Mouse (Mus musculus): ENCODE results near the gene Efcab11.

The Efcab11 gene

GRCm38 (mm10) chr12:99756914-99757687, 127.1 kb downstream of the Efcab11 start:
- in situ Hi-C loops (cut with MboI, MseI), result no loop called here

- in situ Hi-C loops (cut with MboI, MseI), result no loop called here
Measured at GRCm38 (mm10) chr12:99756213-99756612, 128.0 kb downstream of the Efcab11 start.

- in situ Hi-C loops (cut with MboI, MseI), result no loop called here
Measured at GRCm38 (mm10) chr12:99752986-99753385, 131.3 kb downstream of the Efcab11 start.

- in situ Hi-C loops (cut with MboI, MseI), result no loop called here
Measured at GRCm38 (mm10) chr12:99749391-99749790, 134.8 kb downstream of the Efcab11 start.

GRCm38 (mm10) chr12:99741631-99742030, 142.6 kb downstream of the Efcab11 start:
- in situ Hi-C loops (cut with MboI, MseI), result no loop called here

GRCm38 (mm10) chr12:99739211-99739610, 145.0 kb downstream of the Efcab11 start:
- in situ Hi-C loops (cut with MboI, MseI), result no loop called here

- in situ Hi-C loops (cut with MboI, MseI), result no loop called here
Measured at GRCm38 (mm10) chr12:99738256-99738655, 146.0 kb downstream of the Efcab11 start.

- in situ Hi-C loops (cut with MboI, MseI), result no loop called here
Measured at GRCm38 (mm10) chr12:99736971-99737370, 147.3 kb downstream of the Efcab11 start.

- in situ Hi-C loops (cut with MboI, MseI), result no loop called here
Measured at GRCm38 (mm10) chr12:99735172-99735571, 149.1 kb downstream of the Efcab11 start.

- in situ Hi-C loops (cut with MboI, MseI), result no loop called here
Measured at GRCm38 (mm10) chr12:99724206-99724605, 160.0 kb downstream of the Efcab11 start.

- in situ Hi-C loops (cut with MboI, MseI), result no loop called here
Measured at GRCm38 (mm10) chr12:99723791-99724190, 160.4 kb downstream of the Efcab11 start.

- in situ Hi-C loops (cut with MboI, MseI), result no loop called here
Measured at GRCm38 (mm10) chr12:99721318-99721717, 162.9 kb downstream of the Efcab11 start.

GRCm38 (mm10) chr12:99719777-99720176, 164.5 kb downstream of the Efcab11 start:
- in situ Hi-C loops (cut with MboI, MseI), result no loop called here

- in situ Hi-C loops (cut with MboI, MseI), result no loop called here
Measured at GRCm38 (mm10) chr12:99718161-99718560, 166.1 kb downstream of the Efcab11 start.

GRCm38 (mm10) chr12:99716038-99716610, 168.1 kb downstream of the Efcab11 start:
- in situ Hi-C loops (cut with MboI, MseI), result no loop called here

GRCm38 (mm10) chr12:99715129-99716037, 168.9 kb downstream of the Efcab11 start:
- in situ Hi-C loops (cut with MboI, MseI), result no loop called here

- in situ Hi-C loops (cut with MboI, MseI), result no loop called here
Measured at GRCm38 (mm10) chr12:99712214-99712613, 172.0 kb downstream of the Efcab11 start.

- in situ Hi-C loops (cut with MboI, MseI), result loop anchor here in 1 of 2 experiments (10.0 kb wide), 1 partner anchor 547 kb away; no protein-coding TSS in a partner anchor
Measured at GRCm38 (mm10) chr12:99702248-99702647, 182.0 kb downstream of the Efcab11 start.

GRCm38 (mm10) chr12:99700380-99700779, 183.9 kb downstream of the Efcab11 start:
- in situ Hi-C loops (cut with MboI, MseI), result loop anchor here in 1 of 2 experiments (10.0 kb wide), 1 partner anchor 546 kb away; no protein-coding TSS in a partner anchor

GRCm38 (mm10) chr12:99699379-99700023, 184.7 kb downstream of the Efcab11 start:
- in situ Hi-C loops (cut with MboI, MseI), result loop anchor here in 1 of 2 experiments (10.0 kb wide), 1 partner anchor 545 kb away; no protein-coding TSS in a partner anchor

- in situ Hi-C loops (cut with MboI, MseI), result no loop called here
Measured at GRCm38 (mm10) chr12:99694066-99694465, 190.2 kb downstream of the Efcab11 start.
